In the genomic region with DNA sequence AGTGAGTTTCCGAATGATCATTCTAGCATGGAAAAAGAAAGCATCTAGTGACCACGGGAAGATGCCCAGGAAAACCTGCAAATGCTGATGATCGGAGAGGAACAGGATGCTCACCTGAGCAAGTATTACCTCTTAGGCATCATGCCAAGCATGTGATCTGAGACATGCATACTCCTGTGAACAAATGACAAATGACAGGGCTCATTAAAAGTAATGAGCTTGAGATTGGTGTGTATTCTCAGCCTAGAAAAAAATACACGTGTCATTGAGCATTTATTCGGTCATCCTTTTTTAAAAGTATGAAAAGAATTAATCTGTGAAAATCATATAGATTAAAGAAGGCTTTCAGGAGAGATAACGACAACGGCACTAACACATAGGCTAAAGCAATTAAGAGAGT, we compare ENCODE assay signal across 22 mouse cellular contexts.
"Had no signal": no experiment of that assay in that cellular context is flagged by ENCODE, and none has a peak within 500 bp of the region (broad histone marks: within the 10 kb centered on the region; RNA-seq: fewer than 3 reads in every experiment).

No protein-coding gene starts in this region.

- H3K4me3 ChIP-seq: liver, embryonic 13.5 days; liver, embryonic 15.5 days; lung, embryonic 15.5 days; midbrain, embryonic 10.5 days; midbrain, embryonic 12.5 days; midbrain, embryonic 15.5 days; myocyte; neural tube, embryonic 13.5 days; neural tube, embryonic 15.5 days had no signal

- ATAC-seq: liver, postnatal 0 days; lung, postnatal 0 days; midbrain, embryonic 15.5 days had no signal

- H3K9ac ChIP-seq: liver, embryonic 13.5 days; liver, embryonic 15.5 days; liver, postnatal 0 days; lung, embryonic 15.5 days; midbrain, embryonic 12.5 days; midbrain, embryonic 15.5 days; neural tube, embryonic 13.5 days; neural tube, embryonic 15.5 days had no signal

- H3K4me2 ChIP-seq: liver, embryonic 13.5 days; liver, embryonic 15.5 days; lung, embryonic 15.5 days; midbrain, embryonic 12.5 days; midbrain, embryonic 15.5 days; neural tube, embryonic 13.5 days; neural tube, embryonic 15.5 days had no signal

- H3K4me1 ChIP-seq: liver, embryonic 13.5 days; liver, embryonic 15.5 days; lung, embryonic 15.5 days; midbrain, embryonic 10.5 days; midbrain, embryonic 15.5 days; neural tube, embryonic 13.5 days; neural tube, embryonic 15.5 days had no signal

- H3K36me3 ChIP-seq: liver, embryonic 13.5 days; liver, embryonic 15.5 days; lung, embryonic 15.5 days; midbrain, embryonic 10.5 days; midbrain, embryonic 12.5 days; midbrain, embryonic 15.5 days; neural tube, embryonic 13.5 days; neural tube, embryonic 15.5 days had no signal

- H3K27me3 ChIP-seq: liver, embryonic 13.5 days; liver, embryonic 15.5 days; lung, embryonic 15.5 days; midbrain, embryonic 12.5 days; midbrain, embryonic 15.5 days; neural tube, embryonic 13.5 days; neural tube, embryonic 15.5 days had no signal

- H3K9me3 ChIP-seq: liver, embryonic 13.5 days; liver, embryonic 15.5 days; lung, embryonic 15.5 days; midbrain, embryonic 12.5 days; neural tube, embryonic 13.5 days had no signal

- H3K27ac ChIP-seq: liver, embryonic 13.5 days; liver, embryonic 15.5 days; lung, embryonic 15.5 days; macrophage; midbrain, embryonic 10.5 days; midbrain, embryonic 12.5 days; midbrain, embryonic 15.5 days; neural tube, embryonic 13.5 days; neural tube, embryonic 15.5 days had no signal

- DNase-seq: liver, embryonic 13.5 days; liver, postnatal 0 days; lung, adult 2 months; lung, postnatal 14 days; lung, postnatal 36 days; right cerebral cortex, adult 18-20 months; right cerebral cortex, postnatal 25 days; right cerebral cortex, postnatal 4 days; spleen, adult 18-20 months; thymus, adult 2 months; thymus, postnatal 25 days; thymus, postnatal 4 days had no signal
